Mouse (Mus musculus): Measurements from ENCODE around the gene Ifitm2. TPM values are rescaled to one million over a fixed set of nuclear protein-coding genes. Genes with fewer than 3 reads are reported as not detected.
"Not testable (repeated sequence)": the region's sequence is repeated elsewhere in the genome, so short reads cannot be mapped to it uniquely, and the experiment has no call there.

Gene Ifitm2
- total RNA-seq (2021), result 100 to 1,000 TPM; 238 to 274 TPM
- long read RNA-seq, experiment 1, transcript Ifitm2-201 (2 exons, 655 nt), result major isoform, 181 of 183 reads
- long read RNA-seq, experiment 1, partial matches to known transcripts, result 2 of 183 reads
- long read RNA-seq, experiment 1, other reads (novel, unspliced or antisense), result 0 of 183 reads
- long read RNA-seq, experiment 2, transcript Ifitm2-201 (2 exons, 655 nt), result major isoform, 162 of 168 reads
- long read RNA-seq, experiment 2, partial matches to known transcripts, result 4 of 168 reads
- long read RNA-seq, experiment 2, other reads (novel, unspliced or antisense), result 2 of 168 reads

DNA sequence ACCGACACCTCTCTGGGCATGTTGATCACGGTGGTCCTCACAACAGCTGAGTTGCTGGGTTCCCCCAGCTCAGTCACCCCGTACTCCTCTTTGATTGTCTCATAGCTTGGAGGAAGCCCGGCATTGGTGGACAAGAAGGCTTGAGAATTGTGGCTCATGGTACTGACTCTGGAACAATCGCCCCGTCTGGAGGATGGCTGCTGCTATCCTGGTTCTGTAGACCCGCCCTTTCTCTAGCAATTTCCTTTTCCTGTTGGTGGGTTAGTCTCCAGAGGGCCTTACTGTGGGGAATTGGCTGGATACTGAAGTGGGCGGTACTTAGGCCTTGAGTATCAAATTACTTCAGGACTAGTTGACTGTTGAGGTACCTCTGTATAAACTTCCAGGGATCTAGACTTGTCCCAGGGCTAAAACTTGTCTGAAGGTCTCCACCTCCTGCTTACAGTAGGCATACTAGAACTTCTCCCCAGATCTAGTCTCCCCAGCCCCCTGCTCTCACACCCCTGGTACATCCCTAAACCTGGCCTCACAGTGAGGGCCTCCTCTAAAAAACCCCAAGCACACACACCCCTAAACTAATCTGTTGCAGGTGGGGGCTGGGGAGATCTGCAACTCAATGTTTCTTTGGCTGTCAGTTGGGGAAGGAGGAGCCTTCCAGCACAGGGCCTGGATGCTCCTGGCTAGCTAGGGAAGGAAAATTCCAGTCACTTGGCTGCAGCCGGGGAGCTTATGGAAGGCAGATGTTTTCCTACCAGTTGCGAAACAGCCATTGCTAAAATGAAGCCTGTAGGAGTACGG lies at the start of gene Ifitm2, which contains the start of gene Gm45717:
Gene Ifitm2, minus strand, starts transcription at position 230 of the 798 bp plus-strand sequence.
Gene Gm45717, minus strand, starts transcription at position 180 of the 798 bp plus-strand sequence.
- DNase-seq (ENCODE audit: low spot score in 2 of 2), result peak; percentile 68 to 83

DNA sequence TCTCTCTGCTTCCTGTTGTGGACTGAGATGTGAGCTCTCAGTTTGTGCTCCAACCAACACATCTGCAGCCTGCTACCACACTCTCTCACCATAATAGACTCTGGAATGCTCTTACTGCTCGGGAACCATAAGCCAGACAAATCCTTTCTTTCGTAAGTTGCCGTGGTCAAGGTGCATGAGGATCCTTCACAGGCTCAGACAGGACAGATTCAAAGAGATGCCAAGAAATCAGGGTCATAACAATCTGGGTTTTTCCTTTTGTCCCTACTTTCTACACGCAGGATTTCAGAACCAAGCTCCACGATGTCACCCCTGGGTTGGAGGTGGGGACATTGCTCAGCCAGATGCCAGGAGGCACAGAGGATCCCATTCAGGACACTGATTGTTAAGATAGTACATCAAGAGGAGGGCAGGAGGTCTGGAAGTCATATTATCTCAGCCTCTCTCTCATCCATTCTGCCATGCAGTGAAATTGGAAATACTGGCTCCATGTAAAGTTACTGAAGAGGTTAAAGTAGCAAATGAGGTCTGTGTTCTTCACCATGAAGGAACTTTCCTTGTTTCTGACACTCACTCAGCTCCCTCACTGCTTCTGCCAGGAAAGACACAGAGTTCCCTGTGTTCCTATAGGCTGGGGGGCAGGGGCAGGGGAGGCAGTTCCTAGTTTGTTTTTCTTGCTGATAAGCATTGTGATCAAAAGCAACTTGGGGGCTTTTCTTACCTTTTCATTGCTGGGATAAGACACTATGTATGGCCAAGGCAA lies 47.6 kb upstream of the Ifitm2 start:
- DNase-seq (ENCODE audit: low spot score in 2 of 2), result no peak

DNA sequence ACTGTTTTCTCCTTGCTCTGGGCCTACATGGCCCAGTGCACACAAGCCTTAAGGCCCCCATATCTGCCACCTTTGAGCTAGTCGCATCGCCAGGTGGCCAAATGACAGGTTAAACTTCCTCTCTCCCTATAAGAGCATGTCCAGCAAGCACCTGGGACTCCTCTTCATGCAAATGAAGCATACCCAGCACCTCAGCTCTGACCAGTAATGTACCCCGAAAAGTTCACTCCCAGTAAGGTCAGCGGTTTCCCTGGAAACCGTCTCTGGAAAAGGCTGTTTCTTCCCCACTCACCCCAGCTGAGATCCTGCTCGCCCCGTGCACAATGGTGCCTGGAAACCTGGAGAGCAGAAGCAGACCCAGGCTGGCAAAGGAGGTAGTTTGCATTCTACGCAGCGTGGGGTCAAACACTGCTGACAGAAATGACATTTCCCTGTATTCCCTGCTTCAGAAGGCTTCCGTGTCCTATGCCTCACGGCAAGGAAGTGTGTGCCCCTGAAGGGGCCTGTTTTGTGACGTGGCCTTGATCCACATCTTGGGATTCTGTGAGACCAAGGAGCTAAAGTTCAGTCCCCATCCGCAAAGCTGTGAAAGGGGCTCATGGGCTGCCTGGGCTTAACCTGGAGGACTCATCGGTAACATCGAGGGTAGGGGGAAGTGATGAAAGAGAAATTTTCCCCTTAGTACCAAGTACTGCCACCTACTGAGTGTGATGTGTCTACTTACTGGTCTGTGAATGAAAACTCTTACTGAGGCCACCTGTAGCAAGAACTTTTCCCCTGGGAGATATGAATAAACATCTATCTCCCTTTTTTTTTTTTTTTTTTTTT lies 45.3 kb upstream of the Ifitm2 start:
- no peak for DNase-seq (ENCODE audit: low spot score in 2 of 2)

DNA sequence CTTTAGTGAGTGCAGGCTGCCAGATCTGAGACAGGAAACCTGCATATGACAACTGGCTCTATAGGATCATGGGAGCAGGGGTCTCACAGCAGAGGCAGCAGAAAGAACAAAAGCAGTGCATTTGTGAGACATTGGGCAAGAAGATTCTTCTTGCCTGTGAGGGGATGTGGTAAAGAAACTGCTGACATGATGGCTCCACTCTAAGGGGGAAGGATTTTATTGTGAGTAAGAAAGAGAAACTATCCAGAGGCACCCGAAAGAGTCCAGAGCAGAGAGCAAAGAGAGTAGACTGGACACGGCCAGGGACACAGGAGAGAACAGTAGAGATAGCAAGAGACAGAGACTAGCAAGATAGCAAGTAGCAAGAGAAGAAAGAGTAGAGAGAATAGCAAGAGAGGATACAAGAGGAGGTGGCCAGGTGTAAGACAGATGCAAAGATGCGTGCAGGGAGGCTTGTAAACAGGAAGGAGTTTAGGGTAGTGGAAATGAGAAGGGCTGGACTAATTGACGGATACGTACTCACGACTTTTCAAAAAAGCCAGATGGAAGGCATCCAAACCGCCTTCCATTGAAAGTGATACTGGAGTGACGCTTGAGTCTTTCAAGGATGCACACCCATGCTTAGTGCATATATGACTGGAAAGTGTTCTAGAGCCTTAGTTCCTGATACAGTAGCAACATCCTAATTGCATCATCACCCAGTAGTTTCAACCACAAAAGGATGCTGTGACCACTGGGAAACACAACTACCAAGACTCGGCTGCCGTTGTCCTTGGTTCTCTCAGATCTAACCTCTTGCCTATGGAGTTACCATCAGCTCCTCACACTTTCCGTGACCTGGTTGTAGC lies 43.3 kb upstream of the Ifitm2 start:
- DNase-seq (ENCODE audit: low spot score in 2 of 2), result no peak

DNA sequence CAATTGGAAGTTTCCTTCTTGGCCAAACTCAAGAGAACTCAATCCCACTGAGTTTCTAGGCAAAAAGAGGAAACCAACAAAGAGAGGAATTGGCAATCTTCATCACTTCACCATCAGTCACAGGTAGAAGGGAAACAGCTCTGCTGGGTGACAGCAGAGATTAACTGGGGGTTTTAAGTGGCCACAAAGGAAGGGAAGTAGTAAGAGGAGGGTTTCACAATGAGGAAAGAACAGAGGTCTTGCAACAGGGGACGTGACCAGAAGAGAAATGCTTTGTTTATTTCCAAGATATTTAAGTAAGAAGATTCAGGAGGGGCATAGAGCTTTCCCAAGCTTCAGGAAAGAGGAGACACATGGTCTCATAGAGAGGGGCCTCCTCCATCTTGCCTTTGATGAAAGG lies 42.0 kb upstream of the Ifitm2 start:
- DNase-seq (ENCODE audit: low spot score in 2 of 2), result no peak

DNA sequence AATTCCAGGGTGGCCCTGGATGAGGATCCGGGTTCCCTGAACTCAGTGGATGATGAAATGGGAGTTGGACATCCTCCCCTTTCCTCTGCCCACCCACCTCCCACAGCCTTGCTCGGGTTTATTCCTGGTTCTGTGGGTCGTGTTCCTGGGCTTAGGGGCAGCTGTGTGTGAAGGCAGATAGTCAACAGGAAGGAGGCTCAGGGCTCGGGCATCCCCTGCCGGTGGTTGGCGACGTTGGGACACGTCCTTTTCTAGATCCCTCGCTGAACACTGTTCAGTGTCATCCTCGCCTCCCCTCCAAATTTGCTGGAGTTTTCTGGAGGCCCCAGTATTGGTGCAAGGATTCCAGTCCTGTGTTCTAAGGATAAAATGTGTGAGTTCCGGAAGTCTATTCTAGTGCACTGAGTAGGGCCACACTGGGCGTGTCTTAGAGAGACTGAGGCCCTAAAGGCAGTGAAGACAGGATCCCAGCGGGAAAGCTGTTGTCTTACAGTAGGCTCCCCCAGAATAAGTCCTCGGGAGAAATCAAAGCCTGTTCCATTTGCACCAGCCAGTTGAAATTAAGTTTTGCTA lies 35.4 kb upstream of the Ifitm2 start:
- DNase-seq (ENCODE audit: low spot score in 2 of 2), result no peak

DNA sequence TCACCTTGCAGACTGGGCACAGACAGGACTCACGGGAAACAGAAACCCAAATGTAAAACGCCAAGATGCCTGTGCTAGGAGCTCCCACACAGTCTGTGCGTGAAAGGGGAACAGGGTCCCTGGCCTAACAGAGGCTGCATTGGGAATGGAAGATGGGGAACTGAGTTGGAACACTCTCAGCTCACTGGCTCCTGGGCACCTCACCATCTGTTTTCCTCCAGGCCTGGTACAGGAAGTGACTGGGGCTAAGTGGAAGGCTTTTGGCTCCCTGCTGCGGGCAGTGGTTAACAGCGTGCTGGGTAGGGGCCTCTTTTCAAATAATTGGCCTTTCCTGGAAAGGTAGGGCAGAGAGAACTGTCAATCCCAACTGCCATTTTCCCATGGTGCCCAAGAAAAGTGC lies 34.8 kb upstream of the Ifitm2 start:
- no peak for DNase-seq (ENCODE audit: low spot score in 2 of 2)

DNA sequence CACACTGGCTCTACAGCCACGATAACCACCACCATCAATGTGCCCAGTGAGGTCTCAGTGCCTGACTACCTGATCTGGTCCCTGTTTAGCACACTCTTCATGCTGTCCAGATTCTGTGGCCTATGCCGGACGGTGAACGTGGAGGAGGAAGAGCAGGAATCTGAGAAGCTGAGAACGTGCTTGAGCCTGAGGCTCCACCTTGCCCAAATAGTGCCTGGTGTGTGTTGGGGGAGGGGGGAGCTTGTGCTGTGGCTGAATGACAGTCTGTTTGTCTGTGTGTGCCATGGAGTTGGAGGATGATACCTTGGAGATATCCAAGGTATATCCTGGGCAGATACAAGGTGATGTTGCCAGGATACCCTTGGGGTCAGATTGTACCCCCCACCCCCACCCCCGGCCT lies 34.4 kb upstream of the Ifitm2 start:
- DNase-seq (ENCODE audit: low spot score in 2 of 2), result no peak

DNA sequence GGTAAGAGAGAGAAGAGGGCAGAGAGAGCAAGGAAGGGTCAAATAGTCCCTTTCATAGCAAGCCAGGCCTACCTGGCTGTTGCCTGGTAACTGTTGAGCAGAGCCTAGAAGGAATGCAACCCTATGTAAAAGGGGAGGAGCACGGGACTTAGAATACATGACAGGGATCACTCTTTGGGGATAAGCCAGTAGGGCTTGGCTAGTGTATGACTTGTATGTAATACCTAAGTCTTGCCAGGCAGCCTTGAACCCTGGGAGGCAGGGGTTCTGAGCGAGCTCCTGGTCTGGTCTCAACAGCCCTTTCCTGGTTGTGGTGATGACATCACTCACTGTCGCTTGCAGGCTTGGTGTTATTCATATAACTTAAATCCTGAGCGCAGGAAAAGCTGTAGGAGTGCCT lies 33.2 kb upstream of the Ifitm2 start:
- DNase-seq (ENCODE audit: low spot score in 2 of 2), result no peak

DNA sequence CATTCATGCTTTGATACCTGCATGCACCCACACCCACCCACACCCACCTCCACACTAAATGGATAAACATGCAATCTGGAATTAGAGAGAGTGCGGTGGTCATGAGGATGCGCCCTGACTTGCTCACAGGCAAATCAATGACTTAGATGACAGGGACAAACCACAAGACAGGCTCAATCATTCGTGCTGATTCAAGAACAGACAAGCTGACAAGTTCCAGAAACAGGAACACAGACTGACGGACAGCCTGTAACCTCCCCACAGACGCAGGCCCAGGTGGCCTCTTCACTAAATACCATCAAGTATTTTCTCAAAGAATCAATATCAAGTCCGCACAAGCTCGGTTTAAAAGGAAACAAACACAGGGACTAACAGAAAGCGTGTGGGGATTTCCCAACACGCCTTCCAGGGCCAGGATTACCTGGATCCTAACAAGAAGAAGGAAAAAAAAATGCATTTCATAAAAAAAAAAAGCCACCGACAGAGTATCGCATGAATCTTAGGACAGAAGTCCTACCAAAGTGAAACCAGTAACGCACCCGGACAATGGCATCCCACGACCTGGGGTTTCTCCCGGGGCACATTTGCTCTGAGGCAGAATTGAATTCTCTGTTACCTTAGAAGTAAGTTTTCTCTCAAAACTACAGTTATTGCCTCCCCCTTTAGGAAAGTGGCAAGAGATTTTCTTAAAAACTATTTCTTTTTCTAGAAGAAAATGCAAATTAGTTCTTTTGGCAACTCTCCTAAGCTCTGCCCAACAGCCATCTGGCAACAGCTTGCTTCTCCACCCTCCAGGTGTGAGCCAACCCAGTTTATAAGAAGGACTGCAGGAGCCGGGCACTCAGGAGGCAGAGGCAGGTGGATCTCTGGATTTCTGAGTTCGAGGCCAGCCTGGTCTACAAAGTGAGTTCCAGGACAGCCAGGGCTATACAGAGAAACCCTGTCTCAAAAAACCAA lies 31.7 kb upstream of the Ifitm2 start:
- DNase-seq (ENCODE audit: low spot score in 2 of 2), result no peak

DNA sequence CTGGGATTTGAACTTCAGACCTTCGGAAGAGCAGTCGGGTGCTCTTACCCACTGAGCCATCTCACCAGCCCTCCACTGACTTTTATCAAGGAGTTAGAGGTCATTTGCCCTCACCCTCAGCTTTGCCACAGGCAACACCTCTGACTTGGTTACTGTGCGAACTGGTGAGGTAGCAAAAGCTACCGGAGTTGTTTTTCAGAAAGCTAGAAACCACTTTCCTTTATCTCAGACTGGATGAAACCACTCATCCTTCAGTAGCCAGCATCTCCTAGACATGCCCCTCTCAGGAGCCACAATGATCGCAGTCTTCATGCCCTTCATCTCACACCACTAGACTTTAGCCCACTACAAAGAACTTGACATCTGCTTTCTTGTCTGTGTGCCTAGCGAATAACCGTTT lies 27.2 kb upstream of the Ifitm2 start:
- no peak for DNase-seq (ENCODE audit: low spot score in 2 of 2)

DNA sequence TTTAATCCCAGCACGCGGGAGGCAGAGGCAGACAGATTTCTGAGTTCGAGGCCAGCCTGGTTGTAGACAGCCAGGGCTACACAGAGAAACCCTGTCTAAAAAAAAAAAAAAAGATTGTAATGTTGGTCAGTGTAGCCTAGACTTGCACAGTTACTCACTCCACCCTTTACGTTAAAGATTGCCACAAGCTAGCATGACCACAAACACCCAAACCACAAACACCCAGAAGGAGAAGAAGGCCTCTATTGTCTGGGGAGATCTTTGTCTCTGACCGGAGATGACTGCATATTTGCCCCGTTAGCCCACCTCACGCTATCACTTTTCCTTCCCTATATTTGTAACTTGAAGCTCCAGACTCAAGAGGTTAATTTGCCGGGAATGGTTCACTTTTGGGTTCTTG lies 25.9 kb upstream of the Ifitm2 start:
- DNase-seq (ENCODE audit: low spot score in 2 of 2), result no peak

DNA sequence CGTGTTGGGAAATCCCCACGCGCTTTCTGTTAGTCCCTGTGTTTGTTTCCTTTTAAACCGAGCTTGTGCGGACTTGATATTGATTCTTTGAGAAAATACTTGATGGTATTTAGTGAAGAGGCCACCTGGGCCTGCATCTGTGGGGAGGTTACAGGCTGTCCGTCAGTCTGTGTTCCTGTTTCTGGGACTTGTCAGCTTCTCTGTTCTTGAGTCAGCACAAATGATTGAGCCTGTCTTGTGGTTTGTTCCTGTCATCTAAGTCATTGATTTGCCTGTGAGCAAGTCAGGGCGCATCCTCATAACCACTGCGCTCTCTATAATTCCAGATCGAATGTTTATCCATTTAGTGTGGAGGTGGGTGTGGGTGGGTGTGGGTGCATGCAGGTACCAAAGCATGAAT lies 20.9 kb upstream of the Ifitm2 start:
- DNase-seq (ENCODE audit: low spot score in 2 of 2), result not testable (repeated sequence)

DNA sequence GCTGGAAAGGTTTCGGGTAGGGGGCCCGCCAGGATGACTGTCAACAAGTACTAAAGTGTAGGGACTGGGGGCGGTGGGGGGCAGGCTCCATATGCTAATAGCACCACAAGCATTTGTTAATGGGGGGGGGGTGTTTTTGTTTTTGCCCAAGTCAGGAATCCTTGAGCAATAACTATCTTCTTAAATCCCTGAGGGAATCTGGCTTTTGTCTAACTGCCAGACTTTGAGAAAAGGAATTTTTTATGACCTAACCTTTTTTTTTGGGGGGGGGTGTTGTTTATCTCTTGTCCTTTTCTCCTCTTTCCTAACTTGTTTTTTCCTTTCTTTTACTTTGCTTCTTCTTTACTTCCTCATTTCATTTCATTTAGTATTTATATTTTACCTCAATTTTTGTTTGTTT lies 19.7 kb upstream of the Ifitm2 start:
- no peak for DNase-seq (ENCODE audit: low spot score in 2 of 2)

DNA sequence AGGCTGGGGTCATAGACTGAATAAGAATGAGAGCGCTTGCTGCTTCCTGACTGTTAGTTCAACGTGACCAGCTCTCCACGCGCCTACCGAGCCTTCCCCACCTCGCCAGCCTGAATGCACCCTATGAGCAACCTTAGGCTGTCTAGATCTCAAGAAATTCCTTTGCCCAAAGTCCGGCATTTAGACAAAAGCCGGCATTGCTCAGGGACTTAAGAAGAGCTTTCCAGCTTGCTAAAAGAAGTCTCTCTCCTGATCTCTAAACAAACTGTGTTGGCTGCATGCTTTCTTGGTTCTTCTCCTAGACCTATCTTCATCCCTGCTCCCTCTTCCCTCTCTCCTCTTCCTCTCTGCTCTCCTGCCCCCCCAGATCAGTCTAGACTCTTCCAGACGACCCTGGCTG lies 19.2 kb upstream of the Ifitm2 start:
- DNase-seq (ENCODE audit: low spot score in 2 of 2), result no peak

DNA sequence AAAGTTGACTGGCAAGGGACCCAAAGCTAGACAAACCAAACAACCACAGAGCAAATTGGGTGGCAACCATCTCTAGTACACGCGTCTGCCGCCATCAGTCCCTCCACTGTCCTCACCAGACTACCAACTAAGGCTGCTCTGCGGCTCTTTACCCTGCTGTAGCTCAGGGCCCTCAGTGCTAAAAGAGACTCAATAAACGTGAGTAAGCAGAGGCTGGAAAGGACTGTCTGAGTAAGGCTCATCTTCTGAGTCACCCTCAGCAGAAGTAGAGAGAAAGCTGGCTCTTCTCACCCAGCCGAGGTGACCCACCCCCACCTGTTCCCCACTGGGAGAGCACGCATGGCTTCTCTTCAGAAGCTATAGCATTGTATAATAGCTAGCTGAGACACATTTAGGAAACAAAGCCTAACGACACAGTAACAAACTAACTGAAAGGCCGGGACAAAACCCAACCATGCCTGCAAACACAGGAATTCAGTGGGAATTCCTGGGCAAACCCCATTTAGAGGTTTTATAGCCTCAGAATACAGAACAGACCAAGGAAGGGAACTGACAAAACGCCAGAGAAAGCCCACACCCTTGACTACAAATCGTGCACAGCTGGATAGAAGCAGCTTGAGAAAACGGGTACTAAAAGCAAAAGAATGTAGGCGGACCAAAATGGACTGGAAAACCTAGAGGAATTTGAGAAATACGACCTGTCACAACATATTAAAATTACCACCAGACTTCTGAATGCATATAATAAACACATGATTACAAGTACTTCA lies 17.8 kb upstream of the Ifitm2 start:
- no peak for DNase-seq (ENCODE audit: low spot score in 2 of 2)

DNA sequence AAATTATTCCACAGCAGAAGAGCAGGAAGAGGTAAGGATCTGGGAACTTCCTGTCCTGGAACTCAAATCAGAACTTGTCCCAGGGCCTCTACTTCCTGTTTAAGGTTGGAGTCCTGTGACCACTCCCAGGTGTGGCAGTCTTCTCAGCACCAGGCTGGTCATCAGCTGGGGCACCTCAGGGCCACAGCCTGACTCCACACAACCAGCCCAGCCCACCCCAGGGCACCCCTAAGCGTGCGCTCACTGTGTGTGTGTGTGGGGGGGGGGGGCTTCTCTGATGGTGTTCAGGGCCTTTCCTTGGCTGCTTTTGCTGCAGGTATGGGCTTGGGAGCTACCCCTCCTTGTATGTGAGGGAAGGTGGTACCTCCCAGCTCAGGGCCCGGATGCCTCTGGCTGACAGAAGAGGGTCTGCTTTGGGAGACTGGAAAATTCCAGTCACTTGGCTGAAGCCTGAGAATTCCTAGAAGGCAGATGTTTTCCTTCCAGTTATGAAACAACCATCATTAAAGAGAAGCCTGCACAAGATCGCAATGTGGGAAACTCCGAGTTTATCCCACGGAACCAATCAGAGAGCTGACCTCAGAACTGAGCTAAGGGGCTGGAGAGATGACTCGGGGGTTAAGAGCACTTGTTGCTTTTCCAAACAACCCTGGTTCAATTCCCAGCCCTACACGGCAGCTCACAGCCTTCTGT lies 15.8 kb upstream of the Ifitm2 start:
- DNase-seq (ENCODE audit: low spot score in 2 of 2), result no peak
